Mouse (Mus musculus): ENCODE measurements at regions not wholly inside any gene's neighbourhood (a gene's known extent, or its start where the extent isn't known, plus 50 kb on each side); places are given as distances from the start of the nearest gene placed in this dataset.

DNA sequence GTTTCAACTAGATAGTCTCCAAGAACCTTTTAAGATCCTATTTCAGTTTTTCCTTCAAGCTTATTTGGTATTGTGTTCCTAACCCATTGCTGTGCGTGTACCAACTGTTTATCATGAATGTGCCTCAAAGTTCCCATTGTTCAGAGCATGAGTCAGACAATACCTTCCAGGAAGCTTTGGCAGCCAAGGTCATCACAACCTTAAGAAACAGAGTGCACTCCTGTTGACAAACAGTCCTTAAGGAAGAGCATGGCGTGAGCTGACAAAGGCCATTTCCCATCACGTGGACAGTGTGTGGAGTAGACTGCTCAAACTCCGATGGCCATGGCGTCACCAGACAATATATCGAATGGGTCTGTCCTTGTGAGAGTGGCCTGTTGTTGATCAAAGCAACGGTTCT lies 96.9 kb upstream of the Zfp703 start:
- DNase-seq (ENCODE audit: low read depth, low spot score): no peak

DNA sequence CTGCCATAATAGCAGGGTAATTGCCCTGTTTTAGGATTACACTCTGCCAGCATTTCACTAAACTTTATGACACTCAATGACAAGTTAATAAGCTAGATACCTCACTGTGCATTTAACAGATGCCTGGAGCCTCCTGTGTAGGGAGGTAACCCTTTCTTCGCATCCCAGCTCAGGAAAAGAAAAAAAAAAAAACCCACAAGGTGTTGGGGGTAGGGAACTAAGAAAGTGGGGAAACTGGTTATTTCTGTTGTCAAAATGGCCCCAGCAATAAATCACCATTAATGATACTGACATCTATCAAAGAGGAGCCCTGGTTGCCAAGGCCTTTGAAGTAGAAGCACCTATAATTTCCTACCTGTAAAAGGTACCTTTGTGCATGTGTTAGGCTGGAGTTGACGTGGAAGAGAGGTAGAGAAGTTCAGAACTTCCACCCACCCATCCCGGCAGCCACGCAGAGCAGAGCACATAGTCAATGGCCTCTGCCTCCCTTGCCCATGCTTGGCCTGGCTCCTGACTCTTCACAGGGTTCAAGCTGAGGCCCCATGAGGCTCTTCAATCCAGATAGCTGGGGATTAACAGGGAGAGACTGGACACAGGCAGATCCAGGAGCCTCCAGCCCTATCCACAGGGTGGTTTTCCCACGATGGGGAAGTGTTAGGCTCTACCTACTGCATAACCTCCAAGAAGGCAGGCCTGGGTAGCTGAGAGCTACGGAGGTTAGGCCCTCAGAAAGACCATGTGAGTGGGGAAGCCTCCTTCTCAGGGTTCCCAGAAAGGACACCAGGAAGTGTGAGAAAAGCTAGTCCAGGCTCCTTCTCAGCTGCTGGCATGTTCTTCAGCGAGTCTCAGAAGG lies 95.6 kb upstream of the Zfp703 start:
- DNase-seq (ENCODE audit: low read depth, low spot score): no peak

DNA sequence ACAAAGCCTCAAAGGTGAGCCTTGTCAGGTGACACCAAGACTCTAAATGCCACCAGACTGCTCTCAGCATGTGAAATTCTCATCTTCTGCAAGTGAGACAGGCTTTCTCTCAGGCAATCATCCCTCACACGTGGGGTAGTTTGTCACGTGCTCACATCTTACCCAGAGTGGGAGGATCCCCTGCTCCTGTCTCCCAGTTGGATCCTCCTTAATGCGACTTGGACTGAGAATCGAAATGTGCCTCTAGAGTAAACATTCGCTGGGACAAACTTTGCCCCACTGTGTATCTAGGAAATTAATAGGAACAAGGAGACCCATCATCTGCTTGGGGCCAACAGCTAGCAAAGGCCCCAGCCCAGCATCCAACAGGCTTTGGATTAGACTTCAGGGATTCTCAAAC lies 94.5 kb upstream of the Zfp703 start:
- DNase-seq (ENCODE audit: low read depth, low spot score): no peak

DNA sequence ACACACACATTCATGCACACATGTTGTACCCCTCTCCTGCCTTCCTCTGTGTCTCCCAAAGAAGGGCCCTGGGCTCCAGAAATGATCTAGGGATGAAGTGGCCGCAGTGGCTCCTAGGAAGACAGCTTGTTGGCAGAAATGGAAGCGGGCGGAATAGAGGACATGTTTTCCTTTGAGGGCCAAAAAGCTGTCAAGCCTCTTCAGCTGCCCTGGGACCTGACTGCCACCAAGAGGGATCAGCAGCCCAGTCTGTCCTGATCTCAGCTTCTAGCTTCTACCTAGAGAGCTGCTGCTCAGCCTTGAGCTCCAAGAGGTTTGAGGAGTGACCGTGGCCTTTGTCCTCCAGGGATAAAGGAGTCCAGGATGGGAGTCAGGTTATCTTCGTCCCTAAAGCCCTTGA lies 93.8 kb upstream of the Zfp703 start:
- DNase-seq (ENCODE audit: low read depth, low spot score): no peak

DNA sequence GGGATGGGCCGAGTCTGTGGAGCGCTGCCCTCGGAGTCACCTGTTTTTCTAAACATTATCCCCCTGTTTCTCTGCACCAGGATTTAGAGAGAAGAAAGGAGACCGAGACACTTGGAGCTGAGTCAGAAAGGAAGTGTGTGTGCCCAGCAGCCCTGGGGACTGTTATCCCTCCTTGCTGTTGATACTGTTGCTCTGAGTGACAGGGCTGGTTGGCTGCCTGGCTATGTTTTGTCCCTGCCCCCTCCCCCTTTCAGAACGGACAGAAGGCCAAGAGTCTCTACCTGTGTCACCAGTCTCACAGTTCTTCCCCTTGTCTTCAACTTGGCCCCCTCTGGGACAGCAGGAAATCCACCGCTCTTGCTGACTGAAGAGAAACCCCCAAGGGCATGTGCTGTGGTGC lies 93.4 kb upstream of the Zfp703 start:
- no peak for DNase-seq (ENCODE audit: low read depth, low spot score)

GRCm38 (mm10) chr8:26884350-26884749 lies 92.8 kb upstream of the Zfp703 start:
- DNase-seq (ENCODE audit: low read depth, low spot score): no peak

- DNase-seq (ENCODE audit: low read depth, low spot score): no peak
Observed at GRCm38 (mm10) chr8:26885365-26885764, 91.8 kb upstream of the Zfp703 start.

GRCm38 (mm10) chr8:26886783-26887486 lies 90.2 kb upstream of the Zfp703 start:
- no peak for DNase-seq (ENCODE audit: low read depth, low spot score)

DNA sequence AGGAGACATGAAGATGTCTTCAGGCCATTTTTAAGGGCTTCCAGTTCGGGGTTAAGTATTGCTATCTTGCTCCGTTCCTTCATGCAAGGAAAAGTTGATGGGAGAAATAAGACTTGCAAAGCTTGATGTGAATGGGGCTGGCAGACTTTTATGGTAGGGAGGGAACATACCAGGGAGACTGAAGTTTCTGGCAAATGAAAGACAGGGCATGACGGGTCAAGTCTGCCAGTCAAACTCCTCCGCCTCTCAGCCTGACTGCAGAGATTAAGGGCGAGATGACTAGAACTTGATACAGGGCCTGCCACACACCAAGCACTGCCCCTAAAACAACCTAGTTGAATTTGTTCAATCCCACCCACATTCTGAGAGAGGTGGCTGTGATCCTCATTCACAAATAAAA lies 89.6 kb upstream of the Zfp703 start:
- no peak for DNase-seq (ENCODE audit: low read depth, low spot score)

GRCm38 (mm10) chr8:26888050-26888449 lies 89.1 kb upstream of the Zfp703 start:
- peak; percentile 31 for DNase-seq (ENCODE audit: low read depth, low spot score)

DNA sequence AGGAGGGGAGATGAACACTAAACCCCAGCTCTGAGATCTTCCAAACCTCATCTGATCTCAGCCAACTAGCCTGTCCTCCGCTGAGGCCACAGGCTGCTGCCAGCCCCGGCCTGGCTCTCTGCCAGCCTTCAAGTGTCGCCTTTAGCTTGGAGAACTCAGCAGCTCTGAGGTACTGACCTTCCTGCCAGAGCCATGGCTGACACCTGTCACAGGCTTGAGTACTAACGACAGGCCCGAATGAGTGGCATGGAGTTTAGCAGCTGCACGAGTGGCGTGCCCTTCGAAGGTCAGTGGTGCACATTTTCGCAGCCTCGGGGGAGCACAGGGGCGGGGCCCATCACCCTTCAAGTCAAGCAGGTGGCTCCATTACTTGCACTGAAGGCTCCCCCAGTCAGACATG lies 85.2 kb upstream of the Zfp703 start:
- no peak for DNase-seq (ENCODE audit: low read depth, low spot score)

DNA sequence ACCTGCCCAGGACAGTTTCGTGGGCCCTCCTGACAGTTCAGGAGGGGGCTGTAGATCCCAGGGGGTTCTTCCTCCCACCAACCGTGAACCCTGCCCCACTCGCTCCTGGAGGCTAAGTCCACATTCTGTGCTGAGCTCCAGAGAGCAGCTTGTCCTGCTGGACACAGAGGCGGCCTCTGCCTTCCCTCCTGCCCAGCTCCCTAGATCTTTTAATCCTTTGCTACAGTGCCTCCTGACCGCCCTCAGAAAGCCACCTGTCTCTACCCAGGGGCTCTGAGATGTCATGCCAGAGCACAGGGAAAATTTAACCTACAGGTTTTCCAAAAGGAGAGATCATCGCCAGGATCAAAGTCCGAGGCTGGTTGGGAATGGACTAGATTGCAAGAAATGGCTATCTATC lies 84.7 kb upstream of the Zfp703 start:
- DNase-seq (ENCODE audit: low read depth, low spot score): no peak

DNA sequence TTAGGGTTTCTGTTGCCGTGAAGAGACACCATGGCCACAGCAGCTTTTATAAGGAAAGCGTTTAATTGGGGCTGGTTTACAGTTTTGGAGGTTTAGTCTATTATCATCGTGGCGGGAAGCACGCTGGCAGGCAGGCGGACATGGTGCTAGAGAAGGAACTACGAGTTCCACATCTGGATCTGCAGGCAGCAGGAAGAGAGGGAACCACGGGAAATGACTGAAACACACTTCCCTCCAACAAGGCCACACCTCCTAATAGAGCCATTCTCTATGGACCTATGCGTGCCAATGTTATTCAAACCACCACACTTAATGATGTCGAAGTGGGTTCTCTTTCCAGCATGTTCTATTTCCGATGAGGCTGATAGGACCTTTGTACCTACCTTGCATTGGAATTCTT lies 81.3 kb upstream of the Zfp703 start:
- no peak for DNase-seq (ENCODE audit: low read depth, low spot score)

GRCm38 (mm10) chr8:26903289-26903688 lies 73.8 kb upstream of the Zfp703 start:
- DNase-seq (ENCODE audit: low read depth, low spot score): no peak

DNA sequence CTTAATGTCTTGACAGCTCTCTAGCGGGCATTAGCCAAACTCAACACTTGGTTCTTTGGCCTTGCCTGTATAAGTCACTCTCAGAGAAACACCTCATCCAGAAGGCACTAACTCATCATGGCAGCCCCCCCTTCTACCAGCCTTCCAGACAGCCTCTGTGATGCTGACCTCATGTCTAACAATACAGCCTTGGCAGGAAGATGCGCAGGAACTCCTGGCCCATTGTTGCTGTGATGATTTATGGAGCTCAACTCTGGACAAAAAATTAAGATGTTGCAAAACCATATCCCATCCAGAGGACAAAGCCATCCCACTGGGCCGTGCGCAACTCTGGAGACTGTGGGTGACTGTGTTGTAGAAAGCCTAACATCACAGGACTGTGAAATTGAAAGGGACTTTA lies 70.9 kb upstream of the Zfp703 start:
- no peak for DNase-seq (ENCODE audit: low read depth, low spot score)

GRCm38 (mm10) chr8:26907347-26908170 lies 69.6 kb upstream of the Zfp703 start:
- no peak for DNase-seq (ENCODE audit: low read depth, low spot score)

DNA sequence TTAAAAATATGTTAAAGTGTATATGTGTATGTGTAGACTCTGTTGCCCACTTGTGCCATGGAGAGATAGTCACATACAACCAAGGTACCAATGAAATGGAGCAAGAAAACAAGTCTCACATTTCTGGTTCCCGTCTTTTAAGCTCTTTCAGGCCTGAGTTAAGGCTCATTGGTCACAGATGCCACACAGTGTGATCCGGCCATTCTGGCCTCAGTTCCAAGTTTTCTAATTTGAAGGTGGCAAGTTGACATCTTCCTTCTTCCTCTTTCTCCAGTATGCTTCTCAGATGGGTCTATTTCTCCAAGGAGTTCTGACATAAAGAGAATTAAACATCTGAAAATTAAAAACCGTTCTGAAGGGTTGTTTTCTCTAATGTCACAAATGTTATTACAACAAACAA lies 66.9 kb upstream of the Zfp703 start:
- no peak for DNase-seq (ENCODE audit: low read depth, low spot score)

DNA sequence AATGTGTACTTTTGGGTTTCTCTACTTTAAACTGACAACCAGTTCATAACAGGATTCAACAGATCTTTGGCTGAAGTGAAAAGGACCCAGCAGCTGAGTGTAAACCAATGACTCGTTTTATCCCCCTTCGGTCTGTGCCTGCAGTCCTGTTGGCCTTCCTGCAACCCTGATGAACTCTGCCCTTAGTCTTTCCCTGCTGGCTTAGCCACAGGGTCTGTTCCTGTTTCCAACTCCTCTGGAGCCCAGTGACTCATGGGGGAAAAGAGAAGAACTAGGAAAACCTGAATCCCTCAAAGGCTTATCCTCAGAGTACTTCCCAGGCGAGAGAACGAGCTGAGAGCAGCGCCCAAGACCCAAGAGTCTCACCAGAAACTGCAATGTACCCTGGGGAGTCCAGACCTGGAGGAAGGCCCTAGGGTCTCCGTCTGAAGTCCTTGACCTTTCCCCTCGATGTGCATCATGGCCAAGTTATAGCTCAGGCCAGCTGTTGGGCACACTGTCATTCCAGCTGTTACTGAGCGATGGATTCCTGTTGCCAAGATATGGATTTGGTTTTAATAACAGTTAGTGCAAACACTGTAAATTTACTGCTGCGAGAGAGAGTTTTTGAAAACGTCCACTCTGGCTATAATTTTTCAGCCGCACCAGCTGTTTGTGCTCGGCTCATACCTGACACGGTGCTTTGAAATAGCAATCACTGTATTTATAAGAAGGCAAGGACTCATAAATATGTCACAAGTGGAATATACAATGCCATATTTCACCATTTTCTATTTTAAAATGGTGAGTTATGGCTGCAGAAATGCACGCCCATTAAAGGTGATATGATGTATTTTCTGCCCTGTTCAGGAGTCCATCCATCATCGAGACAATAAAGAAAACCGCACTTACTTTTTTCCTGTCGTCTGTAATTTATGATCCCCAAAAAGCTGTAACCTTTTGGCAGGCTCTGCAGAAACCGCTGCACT lies 63.3 kb upstream of the Zfp703 start:
- no peak for DNase-seq (ENCODE audit: low read depth, low spot score)

- DNase-seq (ENCODE audit: low read depth, low spot score): no peak
Observed at GRCm38 (mm10) chr8:26915731-26916130, 61.4 kb upstream of the Zfp703 start.

- no peak for DNase-seq (ENCODE audit: low read depth, low spot score)
Observed at GRCm38 (mm10) chr8:26921531-26922177, 55.5 kb upstream of the Zfp703 start.

- no peak for DNase-seq (ENCODE audit: low read depth, low spot score)
Observed at GRCm38 (mm10) chr8:26922178-26922540, 55.0 kb upstream of the Zfp703 start.

Data from A20 (cell line).